Mouse (Mus musculus): ENCODE measurements around the gene Psors1c2. TPM values are rescaled to one million over a fixed set of nuclear protein-coding genes. Genes with fewer than 3 reads are reported as not detected.

Gene Psors1c2
- polyA plus RNA-seq, 1 experiment, result 0.98 TPM

- TF ChIP-seq POLR2A (IDR thresholded peaks at IDR 0.05; ENCODE audit: borderline replicate concordance, extremely low read depth, insufficient read depth, insufficient read length, poor library complexity, severe bottlenecking) (no peak), CTCF (IDR thresholded peaks at IDR 0.05; ENCODE audit: borderline replicate concordance, extremely low read depth, insufficient read depth, insufficient read length) (no peak)
- no peak for DNase-seq (ENCODE audit: low read depth)
Observed at GRCm38 (mm10) chr17:35567150-35567549, 34.1 kb downstream of the Psors1c2 start, which contains the start of gene 2300002M23Rik. 2300002M23Rik (plus strand) TSS chr17:35567450.

GRCm38 (mm10) chr17:35567767-35568166 is 34.8 kb downstream of the Psors1c2 start:
- TF ChIP-seq CTCF (IDR thresholded peaks at IDR 0.05; ENCODE audit: borderline replicate concordance, extremely low read depth, insufficient read depth, insufficient read length) (no peak), POLR2A (IDR thresholded peaks at IDR 0.05; ENCODE audit: borderline replicate concordance, extremely low read depth, insufficient read depth, insufficient read length, poor library complexity, severe bottlenecking) (no peak)
- no peak for DNase-seq (ENCODE audit: low read depth)

- no peak for TF ChIP-seq POLR2A (IDR thresholded peaks at IDR 0.05; ENCODE audit: borderline replicate concordance, extremely low read depth, insufficient read depth, insufficient read length, poor library complexity, severe bottlenecking)
- no peak for TF ChIP-seq CTCF (IDR thresholded peaks at IDR 0.05; ENCODE audit: borderline replicate concordance, extremely low read depth, insufficient read depth, insufficient read length)
- DNase-seq (ENCODE audit: low read depth), result peak; percentile 66
Observed at GRCm38 (mm10) chr17:35569091-35569944, 36.3 kb downstream of the Psors1c2 start.

GRCm38 (mm10) chr17:35570836-35571235 is 37.8 kb downstream of the Psors1c2 start:
- DNase-seq (ENCODE audit: low read depth), result no peak
- TF ChIP-seq CTCF (IDR thresholded peaks at IDR 0.05; ENCODE audit: borderline replicate concordance, extremely low read depth, insufficient read depth, insufficient read length) (no peak), POLR2A (IDR thresholded peaks at IDR 0.05; ENCODE audit: borderline replicate concordance, extremely low read depth, insufficient read depth, insufficient read length, poor library complexity, severe bottlenecking) (no peak)

- TF ChIP-seq POLR2A (IDR thresholded peaks at IDR 0.05; ENCODE audit: borderline replicate concordance, extremely low read depth, insufficient read depth, insufficient read length, poor library complexity, severe bottlenecking) (no peak), CTCF (IDR thresholded peaks at IDR 0.05; ENCODE audit: borderline replicate concordance, extremely low read depth, insufficient read depth, insufficient read length) (peak; percentile 6; the same call in 1 of the 2 replicates)
Observed at GRCm38 (mm10) chr17:35571477-35571876, 38.5 kb downstream of the Psors1c2 start.

GRCm38 (mm10) chr17:35578211-35578610 is 45.2 kb downstream of the Psors1c2 start:
- TF ChIP-seq CTCF (IDR thresholded peaks at IDR 0.05; ENCODE audit: borderline replicate concordance, extremely low read depth, insufficient read depth, insufficient read length) (peak; percentile 95), POLR2A (IDR thresholded peaks at IDR 0.05; ENCODE audit: borderline replicate concordance, extremely low read depth, insufficient read depth, insufficient read length, poor library complexity, severe bottlenecking) (no peak)
- peak; percentile 84 for DNase-seq (ENCODE audit: low read depth)

More at GRCm38 (mm10) chr17:35571477-35571876, 38.5 kb downstream of the Psors1c2 start:
- no peak for DNase-seq (ENCODE audit: low read depth)

- no peak for DNase-seq (ENCODE audit: low read depth)
- TF ChIP-seq CTCF (IDR thresholded peaks at IDR 0.05; ENCODE audit: borderline replicate concordance, extremely low read depth, insufficient read depth, insufficient read length) (peak; percentile 56; the same call in 1 of the 2 replicates), POLR2A (IDR thresholded peaks at IDR 0.05; ENCODE audit: borderline replicate concordance, extremely low read depth, insufficient read depth, insufficient read length, poor library complexity, severe bottlenecking) (no peak)
Observed at GRCm38 (mm10) chr17:35582900-35583299, 49.9 kb downstream of the Psors1c2 start.

Other genes starting within 250 kb of the Psors1c2 start
- 0.10 TPM in 2 replicates for gene H2-Q1, start 212.8 kb upstream of the Psors1c2 start, polyA plus RNA-seq (2012; rRNA removed)
- 0.97 and 1.4 TPM in 2 replicates for gene H2-Q2, start 191.0 kb upstream of the Psors1c2 start, polyA plus RNA-seq (2012; rRNA removed)
- 2.9 and 3.0 TPM in 2 replicates for gene H2-Q4, start 153.6 kb upstream of the Psors1c2 start, polyA plus RNA-seq (2012; rRNA removed)
- gene H2-Q6, start 108.4 kb upstream of the Psors1c2 start, polyA plus RNA-seq (2012; rRNA removed), result 0.57 and 0.58 TPM in 2 replicates
- 3.6 and 4.3 TPM in 2 replicates for gene H2-Q7, start 94.0 kb upstream of the Psors1c2 start, polyA plus RNA-seq (2012; rRNA removed)
- gene H2-Q10, start 63.1 kb upstream of the Psors1c2 start, polyA plus RNA-seq (2012; rRNA removed), result 0.11 and 0.26 TPM in 2 replicates
- 0.06 TPM in 1 of 2 replicates, not detected in the other for gene Pou5f1, start 27.2 kb upstream of the Psors1c2 start, polyA plus RNA-seq (2012; rRNA removed)
- gene Tcf19, start 16.4 kb upstream of the Psors1c2 start, polyA plus RNA-seq (2012; rRNA removed), result 17.4 and 33.8 TPM in 2 replicates
- gene Cchcr1, start 16.1 kb upstream of the Psors1c2 start, polyA plus RNA-seq (2012; rRNA removed), result 11.5 and 18.4 TPM in 2 replicates
- gene Cdsn, start 18.9 kb downstream of the Psors1c2 start, polyA plus RNA-seq (2012; rRNA removed), result 0.06 and 0.18 TPM in 2 replicates
- gene 2300002M23Rik, start 34.2 kb downstream of the Psors1c2 start, polyA plus RNA-seq (2012; rRNA removed), result 0.06 TPM in 1 of 2 replicates, not detected in the other
- gene Sfta2, start 68.3 kb downstream of the Psors1c2 start, polyA plus RNA-seq (2012; rRNA removed), result 0.29 TPM in 1 of 2 replicates, not detected in the other
- gene Gm9573, start 93.4 kb downstream of the Psors1c2 start, polyA plus RNA-seq (2012; rRNA removed), result not detected in 2 replicates
- 0.05 and 0.11 TPM in 2 replicates for gene Mucl3, start 110.5 kb downstream of the Psors1c2 start, polyA plus RNA-seq (2012; rRNA removed)
- 36.8 and 40.6 TPM in 2 replicates for gene Vars2, start 134.4 kb downstream of the Psors1c2 start, polyA plus RNA-seq (2012; rRNA removed)
- gene Gtf2h4, start 140.5 kb downstream of the Psors1c2 start, polyA plus RNA-seq (2012; rRNA removed), result 28.8 and 40.8 TPM in 2 replicates
- 99.6 and 112 TPM in 2 replicates for gene Ddr1, start 171.4 kb downstream of the Psors1c2 start, polyA plus RNA-seq (2012; rRNA removed)

Data from brain, embryonic 14.5 days (tissue).